Mouse (Mus musculus) 3T3-L1 (cell line): ENCODE measurements around the gene Jdp2.
A peak's percentile ranks its signal among the peaks of the same experiment; 100 is the strongest.
"Not testable (repeated sequence)": the region's sequence is repeated elsewhere in the genome, so short reads cannot be mapped to it uniquely, and the experiment has no call there.

Experiments used
- DNase-seq: peaks from one replicate; pipeline ENCODE4 v3.0.0-alpha.2; 2015; ENCODE audit warnings: low read depth, low spot score

Gene Jdp2

DNA sequence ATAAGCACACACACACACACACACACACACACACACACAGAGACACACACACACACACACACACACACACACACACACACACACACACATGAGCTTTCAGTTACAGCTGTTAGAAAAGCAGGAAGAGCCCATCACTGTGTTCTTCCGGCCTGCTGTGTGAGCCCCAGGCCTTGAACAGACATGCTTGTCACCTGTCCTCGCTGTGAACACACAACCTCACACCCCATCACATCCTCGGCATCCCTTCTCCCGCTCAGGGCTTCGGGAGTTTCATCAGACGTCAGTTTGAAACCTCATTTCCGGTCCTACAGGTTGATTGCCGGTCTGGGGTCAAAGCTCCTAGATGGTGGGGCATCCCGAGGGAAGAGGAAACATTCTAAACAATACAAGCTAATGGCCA lies 39.1 kb downstream of the Jdp2 start:
- DNase-seq = no peak

DNA sequence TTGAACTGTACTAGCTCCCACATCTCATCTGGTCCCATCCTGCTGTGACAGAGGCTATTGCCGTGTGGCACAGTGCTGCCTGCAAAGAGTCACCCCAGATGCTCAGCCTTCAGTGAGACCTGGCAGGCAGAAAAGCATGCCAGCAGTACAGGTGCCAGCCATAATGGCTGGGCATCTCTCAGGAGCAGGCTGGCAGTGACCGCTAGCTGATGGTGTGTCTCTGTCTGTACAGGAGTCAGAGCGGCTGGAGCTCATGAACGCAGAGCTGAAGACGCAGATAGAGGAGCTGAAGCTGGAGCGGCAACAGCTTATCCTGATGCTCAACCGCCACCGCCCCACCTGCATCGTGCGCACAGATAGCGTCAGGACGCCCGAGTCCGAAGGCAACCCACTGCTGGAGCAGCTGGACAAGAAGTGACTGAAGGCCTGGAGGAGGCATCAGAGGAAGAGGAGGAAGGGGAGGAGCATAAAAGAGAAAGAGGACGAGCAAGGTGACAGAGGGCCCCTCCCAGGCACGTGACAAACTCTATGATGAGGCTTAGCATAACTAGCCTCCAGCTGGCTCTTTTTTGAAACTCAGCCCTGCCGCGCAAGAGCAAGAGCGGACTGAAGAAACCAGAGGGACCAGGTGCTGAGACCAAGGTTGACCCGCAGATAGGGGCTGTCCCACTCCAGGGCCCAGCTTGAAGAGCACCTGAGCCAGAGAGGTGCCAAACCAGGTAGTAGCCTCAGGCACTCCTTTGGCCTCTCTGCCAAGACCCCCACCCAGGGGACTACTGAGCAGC lies 39.9 kb downstream of the Jdp2 start:
- no peak for DNase-seq

DNA sequence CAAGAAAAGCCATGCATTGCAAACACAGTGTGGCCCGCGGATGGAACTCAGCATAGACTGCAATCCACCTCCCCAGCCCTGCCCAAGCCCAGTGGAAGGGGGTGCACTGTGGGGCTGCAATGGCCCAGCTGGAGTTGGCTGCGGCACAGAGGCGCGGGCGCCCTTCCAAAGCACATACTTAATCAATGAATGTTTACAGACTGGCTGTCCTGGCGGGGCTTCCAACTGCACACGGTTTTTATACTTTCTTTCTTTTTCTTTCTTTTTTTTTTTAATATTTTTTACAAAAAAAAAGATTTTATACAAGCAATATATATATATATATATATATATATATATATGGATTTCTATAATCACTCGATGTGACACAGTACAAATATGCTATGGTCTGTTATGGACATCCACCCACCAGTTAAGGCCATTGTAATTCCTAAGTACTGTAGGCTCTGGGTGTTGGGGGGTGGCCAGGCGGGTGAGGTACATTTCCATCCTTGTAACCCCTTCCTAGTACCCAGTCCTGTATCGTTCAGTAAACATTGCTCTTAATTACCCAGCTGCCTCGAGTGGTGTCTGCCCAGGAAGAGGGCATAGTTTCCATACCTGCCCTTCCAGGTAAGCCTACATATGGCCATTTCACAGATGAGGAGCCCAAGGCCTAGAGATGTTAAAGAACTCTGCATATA lies 40.6 kb downstream of the Jdp2 start:
- no peak for DNase-seq

DNA sequence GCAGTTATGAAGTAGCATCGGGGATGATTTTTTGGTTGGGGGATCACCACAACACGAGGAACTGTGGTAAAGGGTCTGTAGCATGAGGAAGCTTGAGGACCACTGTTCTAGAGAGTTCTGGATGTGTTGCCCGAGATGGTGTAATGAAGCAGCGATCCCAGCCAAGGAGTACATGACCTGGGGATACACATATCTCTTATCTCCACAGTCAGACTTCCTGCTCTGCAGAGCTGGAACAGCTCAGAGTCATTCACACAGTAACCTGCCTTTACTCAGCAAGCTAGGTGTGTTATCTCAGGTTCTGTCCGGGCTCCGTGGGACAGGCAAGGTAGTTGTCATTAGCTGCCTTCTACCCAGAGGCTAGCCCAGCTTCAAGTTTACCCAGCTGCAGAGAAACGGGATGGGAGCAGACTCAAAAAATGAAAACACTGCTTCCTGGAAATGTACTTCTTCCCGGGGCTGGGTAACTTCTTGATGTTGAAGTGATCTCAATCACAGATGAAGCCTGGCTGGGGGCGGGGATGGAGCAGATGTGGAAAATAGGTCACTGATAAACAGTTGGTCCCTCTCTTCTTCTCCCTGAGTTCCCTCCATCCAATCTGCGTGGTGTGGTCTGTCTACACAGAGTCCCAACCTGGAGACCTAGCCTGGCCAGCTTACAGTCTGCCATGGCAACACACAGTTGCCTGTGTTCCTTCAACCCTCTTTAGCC lies 42.2 kb downstream of the Jdp2 start:
- no peak for DNase-seq

DNA sequence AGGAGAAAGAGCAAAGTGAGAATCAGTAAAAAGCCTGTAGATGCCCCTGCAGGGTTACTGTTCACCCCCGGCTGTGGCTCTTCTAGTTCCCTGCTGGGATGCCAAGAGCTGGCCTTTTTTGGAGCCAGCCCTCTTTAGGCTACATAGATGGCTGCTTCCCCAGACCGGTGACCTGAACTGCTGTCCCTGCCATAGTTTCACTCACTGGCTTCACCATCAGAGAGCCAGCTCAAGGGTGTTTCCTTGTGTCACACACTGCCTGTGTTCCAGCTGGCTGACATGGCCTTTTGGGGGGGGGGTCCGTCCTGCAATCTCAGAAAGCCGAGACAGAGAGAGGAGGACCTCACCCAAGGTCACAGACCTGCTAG lies 42.7 kb downstream of the Jdp2 start:
- no peak for DNase-seq

DNA sequence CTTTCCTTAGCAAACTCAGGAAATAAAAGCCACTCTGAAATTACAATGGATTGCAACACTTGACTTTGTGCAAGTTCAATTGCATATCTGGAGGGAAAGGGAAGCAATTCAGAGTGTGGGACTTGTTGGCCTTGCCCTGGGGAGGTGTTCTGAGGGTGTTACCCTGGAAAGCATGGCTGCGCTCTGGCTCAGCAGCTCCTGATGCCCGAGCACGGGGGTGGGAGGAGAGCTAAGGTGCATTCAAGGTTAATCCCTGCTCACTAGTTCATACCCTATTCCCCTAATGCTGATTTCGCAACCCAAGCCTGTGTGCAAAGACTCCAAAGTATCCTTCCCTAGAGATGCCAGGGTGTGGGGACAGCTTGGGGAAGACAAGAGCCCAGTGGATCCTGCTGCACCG lies 44.9 kb downstream of the Jdp2 start:
- no peak for DNase-seq

DNA sequence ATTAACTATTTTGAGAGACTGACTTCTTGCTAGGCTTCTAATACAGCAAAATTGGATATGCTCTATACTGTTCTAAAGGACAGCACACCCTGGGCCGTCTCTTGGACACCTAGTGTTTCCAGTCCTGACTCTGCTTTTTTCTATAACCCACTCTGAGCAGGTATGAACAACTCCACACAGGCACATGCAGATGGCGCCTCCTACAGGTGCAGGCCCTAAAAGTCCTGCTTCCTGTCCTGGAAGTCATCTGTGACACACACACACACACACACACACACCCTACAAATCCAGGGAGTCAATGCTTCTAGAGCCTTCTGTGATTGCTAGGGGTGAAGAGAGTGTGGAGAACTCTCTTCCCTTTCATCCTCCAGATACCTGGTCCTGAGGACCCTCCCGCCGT lies 46.8 kb downstream of the Jdp2 start:
- peak; percentile 43 for DNase-seq

DNA sequence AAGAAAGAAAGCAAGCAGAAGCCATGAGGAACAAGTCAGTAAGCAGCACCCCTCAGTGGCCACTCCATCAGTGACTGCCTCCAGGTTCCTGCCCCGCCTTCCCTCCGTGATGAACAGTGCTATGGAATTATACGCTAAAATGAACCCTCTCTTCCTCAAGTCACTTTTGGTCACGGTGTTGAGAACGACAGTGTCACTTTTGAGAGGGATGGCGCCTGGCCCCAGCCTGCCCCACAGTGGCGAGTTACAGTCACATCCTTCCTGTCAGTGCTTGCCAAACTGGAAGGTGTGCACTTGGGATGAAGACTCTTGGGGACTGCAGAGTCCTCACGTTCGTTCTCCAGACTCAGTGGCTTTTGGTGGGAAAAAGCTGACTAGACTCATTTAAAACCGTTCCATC lies 48.5 kb downstream of the Jdp2 start:
- peak; percentile 24 for DNase-seq

DNA sequence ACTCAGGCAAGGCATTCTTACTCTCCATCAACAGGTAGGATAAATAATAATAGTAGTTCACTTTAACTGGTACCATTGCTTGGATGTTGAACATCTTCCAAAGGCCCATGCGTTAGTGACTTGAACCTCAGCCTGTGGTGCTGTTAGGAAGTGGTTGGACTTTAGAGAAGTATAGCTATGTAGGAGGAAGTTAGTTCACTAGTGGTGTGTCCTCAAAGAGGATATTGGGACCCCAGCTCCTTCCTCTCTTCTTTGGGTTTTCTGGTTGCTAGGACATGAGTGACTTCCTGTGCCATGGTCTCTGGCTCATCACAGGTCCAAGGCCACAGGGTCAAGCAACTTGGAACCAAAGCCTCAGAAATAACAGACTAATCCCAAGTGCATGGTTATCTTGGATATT lies 49.1 kb downstream of the Jdp2 start:
- DNase-seq = peak; percentile 25

DNA sequence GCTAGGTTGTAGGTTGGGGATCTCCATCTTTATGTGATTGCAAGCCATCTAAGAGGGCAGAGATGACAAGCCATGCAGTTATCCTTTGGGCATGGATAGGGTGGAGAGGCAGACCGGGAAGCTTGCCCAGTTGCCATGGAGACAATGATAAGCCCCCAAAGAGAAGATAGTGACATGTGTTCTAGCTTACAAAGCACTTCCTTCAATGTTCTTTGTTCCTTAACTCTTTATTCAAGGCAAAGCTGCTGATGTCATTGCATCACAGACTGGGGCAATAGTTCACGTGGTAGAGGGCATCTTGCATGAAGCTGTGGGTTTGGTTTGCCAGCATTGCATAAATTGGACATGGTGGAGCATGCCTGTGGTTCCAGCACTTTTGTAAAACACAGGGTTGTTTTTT lies 60.5 kb downstream of the Jdp2 start:
- DNase-seq = no peak

DNA sequence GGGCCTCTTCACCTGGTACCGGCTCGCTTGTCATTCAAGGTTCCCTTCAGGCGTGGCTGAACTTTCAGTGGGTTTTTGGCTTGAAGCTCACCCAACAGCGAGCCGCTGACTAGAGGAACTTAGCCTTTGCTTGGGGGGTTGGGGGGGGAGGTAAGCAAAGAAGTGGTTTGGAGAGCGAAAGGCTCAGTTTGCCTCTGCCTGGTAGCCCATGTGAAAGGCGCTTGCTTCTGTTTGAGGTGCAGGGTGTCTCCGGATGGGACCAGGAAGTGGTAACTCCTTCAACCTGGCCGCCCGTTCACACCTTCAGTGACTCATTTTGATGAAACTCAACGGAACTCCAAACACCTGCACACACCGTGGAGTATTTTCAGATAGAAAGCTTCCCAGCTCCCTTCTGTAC lies 62.0 kb downstream of the Jdp2 start:
- no peak for DNase-seq

DNA sequence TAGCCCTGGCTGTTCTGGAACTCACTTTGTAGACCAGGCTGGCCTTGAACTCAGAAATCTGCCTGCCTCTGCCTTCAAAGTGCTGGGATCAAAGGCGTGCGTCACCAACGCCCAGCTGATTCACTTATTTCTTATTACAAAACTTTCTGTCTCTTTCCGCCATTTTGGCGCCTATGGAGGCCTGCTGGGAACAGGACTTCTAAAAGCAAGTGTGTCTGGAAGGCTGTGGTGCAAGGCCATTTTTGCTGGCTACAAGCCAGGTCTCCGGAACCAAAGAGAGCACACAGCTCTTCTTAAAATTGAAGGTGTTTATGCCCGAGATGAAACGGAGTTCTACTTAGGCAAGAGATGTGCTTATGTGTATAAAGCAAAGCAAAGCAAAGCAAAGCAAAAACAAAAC lies 63.4 kb downstream of the Jdp2 start:
- not testable (repeated sequence) for DNase-seq

DNA sequence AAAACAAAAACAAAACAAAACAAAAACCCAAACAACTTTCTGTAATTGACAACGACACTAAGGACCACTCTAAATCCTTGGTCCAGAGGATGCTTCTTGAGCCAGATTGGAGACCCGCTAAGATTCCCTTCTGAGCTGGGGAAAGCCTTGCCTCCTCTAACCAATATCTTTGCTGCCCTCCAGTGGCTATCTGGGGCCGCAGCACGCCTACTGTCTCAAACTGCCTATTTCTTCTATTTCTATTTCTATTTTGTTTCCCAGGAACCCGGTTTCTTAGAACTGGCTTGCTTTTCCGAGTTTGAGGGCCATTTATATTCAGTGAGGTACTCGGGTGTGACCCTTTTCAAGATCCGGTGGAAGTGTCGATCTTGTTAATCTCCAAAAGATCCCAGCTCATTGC lies 64.1 kb downstream of the Jdp2 start:
- DNase-seq = peak; percentile 81

DNA sequence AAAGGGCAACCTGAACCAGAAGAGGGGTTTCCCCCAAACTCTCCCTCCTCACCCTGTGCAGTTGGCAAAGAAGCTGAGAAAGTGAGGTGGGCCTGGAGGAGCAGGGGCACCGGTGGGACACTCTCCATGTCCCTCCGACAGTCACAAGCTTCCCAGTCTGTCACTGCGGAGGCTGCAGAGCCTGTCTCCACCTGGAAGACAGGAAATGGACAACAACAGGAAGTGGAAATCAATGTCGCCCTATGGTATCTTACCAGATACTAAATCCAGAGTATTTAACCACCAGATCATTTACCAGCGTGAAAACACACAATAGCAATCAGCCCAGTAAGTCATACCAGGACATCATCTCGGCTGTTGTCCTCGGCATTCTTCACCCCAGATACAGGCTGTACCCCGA lies 67.3 kb downstream of the Jdp2 start:
- no peak for DNase-seq

DNA sequence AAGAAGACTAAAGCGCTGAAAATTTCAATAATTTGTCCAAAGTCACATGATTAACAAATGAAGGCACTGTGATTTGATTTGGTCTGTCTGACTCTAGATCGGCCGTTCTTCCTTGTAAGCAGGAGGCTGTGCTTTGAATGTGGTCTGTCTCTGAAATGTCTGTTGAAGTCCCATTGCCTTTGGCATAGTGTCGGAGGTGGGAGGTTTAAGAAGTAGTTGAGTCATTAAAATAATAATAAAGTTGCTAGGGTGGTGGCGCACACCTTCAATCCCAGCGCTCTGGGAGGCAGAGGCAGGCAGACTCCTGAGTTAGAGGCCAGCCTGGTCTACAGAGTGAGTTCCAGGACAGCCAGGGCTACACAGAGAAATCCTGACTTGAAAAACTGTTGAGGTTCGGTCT lies 68.2 kb downstream of the Jdp2 start:
- DNase-seq = no peak

DNA sequence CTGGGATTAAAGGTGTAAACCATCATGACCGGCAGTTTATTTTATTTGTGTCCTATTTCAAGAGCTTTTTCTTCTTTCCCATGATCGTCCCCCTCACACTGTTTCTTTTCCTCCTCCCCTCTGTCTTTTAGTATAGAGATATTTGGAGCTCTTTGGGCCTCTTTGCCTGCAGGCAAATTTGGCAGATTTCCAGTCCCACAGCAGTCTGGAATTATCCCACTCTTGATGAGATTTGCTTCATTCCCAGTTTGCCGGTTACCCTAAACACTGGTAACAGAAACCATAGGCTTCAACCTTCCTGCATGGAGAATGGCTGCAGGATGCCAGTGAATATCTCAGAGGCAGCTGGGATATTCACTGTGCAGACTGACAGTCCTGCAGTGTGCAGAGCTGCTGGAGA lies 69.9 kb downstream of the Jdp2 start:
- DNase-seq = peak; percentile 13

DNA sequence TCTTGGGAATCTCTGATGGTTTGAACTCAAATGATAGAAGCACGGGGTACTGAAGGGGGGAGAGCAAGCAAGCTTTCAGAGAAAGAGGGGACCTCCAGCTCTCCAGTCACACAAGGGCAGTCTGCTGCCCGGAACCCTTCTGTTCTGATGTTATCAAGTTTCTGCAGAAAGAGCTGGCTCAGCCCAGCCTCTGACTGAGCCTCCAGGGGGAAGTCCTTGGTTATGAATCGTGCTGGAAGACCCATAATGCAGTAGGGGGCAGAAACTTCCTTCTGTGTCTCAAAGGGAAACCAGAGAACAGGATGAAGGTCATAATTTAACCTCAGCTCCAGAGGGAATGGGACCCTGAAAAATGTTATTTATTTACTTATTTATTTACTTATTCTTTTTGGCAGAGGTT lies 71.3 kb downstream of the Jdp2 start:
- no peak for DNase-seq

DNA sequence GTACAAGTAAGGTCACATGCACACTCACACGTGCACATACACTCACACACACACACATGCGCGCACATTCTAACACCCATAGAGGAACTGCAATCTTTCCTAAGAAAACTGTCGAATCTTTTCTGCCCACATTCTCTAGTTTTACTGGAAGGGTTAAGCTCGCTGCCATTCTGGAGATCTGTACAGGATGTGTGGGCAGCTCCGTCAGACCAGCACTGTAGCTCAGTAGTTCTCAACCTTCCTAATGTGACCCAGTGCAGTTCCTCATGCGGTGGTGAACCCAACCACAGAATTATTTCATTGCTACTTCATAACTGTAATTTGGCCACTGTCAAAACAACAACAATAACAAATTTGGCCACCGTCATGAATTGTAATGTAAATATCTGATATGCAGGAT lies 75.1 kb downstream of the Jdp2 start:
- no peak for DNase-seq

DNA sequence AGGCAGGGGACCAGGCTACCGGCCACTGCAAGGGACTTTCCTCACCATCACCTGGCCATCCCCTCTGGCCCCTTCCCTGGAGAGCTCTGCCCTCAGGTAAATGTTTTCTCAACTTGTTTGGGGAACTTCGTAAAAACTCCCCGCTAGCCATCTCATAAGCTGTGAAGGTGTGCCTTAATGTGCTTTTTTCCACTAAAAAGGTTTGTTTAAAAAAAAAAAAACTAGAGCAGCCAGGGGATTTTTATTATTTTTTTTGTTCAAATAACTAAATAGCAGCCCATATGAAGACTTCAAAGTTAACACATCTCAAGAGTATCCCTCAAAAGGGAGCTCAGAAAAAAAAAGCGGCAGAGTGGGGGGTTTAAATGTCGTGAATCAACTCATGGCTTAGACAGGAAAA lies 80.3 kb downstream of the Jdp2 start:
- DNase-seq = no peak

DNA sequence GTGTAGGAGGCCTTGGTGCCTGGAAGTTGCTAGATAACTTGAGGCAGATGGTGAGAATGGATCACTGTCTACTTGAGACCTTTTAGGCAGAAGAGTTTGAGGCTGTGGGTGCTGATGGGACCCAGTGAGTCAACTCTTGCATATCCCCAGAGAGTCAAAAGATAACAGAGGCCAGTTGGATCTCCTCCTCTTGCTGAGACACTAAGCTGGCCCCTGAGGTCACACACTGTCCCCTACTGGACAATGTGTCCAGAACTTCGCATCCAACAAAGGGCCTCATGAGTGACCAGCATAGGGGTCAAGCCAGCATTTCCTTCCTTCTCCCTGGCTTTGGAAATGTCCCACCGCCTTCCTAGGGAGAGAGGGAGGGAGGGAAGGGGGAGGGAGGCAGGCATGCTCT lies 81.0 kb downstream of the Jdp2 start:
- no peak for DNase-seq

DNA sequence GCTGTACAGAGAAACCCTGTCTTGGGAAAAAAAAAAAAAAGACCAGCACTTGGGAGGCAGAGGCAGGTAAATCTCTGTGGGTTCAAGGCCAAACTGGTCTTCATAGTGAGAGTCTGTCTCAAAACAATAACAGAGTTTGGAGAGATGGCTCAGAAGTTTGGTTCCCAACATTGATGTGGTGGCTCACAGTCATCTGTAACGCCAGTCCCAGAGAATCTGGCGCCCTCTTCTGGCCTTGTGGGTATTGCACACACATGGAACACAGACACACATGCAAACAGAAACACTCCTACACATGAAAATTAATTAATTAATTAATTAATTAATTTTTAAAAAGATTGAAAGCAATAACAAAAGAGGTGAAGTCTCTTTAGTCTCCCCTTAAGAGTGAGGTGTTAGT lies 83.5 kb downstream of the Jdp2 start:
- DNase-seq = no peak

DNA sequence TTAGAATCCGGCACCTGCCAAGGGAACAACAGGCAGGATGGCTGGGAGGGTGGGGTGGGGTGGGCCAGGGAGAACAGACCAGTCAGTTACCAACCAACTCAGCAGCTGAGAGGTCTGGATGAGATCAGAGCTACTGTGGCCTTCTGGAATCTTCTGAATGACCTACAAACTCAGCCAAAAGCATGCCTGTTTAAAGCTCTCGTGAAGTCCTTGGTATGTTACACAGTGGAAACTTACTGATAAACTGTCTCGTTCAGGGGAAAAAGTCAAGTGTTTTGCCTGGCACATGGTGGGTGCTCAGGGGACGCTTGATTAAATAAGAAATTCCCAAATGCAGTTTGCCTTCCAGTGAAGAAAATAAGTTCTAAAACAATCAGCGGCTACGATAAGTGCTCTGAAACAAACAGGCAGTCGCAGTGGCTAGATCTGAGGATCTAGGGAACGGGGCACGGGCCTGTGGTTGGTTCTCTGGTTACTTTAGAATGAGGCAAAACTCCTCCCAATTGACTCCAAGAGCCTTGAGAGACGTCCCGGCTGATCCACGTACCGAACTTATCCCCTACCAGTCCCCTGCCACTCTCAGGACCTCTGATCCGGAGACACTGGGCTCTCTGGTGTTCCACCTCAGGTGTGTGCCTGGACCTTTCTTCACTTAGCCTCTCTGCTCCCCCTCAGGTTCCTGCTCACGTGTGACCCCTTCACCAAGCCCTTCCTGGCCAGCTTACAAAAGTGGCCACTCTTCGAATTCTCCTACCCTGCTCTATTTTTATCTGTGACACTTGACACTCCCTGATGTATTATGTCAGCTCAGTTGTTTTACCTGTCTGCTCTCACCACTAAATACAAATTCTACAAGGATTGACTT lies 85.8 kb downstream of the Jdp2 start:
- DNase-seq = no peak
